Mouse (Mus musculus): ENCODE results near the gene Shq1.

Shq1 gene

DNA sequence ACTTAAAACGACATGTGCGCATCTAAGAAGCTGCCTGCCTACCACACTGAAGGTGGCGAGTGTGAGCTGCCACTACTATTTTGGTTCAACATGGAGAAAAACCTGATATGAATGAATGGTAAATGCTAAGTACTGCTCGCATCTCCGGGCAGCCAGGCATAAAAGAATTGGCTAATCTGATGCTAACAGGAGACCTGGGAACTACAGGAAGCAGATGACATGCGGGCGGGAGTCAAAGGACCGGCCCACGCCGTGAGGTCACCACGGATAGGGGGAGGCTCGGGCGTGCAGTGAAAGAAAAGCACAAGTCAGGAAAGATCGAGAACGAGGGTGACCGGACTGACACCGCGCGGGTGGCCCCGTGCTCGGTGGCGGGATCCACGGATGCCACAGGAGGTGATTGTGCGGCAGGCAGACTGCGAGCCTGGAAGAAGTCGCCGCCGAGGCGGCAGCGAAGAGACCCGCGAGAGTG lies 551 bp downstream of the Shq1 start:
- in situ Hi-C loops (cut with MboI, MseI): loop anchor here in 1 of 2 experiments (5.0 kb wide), 1 partner anchor 207 kb away; no protein-coding TSS in a partner anchor

DNA sequence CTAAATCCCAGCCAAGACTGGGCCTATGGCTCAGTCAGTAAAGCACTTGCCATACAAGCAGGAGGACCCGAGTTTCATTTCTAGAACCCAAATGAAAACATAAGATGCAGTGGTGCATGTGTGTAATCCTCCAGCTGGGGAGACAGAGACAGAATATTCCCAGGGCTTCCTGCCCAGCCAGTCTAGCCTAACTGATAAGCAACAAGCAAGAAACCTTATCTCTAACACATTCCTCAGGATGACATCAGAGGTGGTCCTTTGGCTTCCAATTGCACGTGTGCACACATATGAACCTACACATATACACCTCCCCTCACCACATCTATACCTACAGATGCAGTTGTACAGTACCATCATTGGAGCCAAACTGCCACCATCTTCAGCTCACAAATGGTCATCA lies 2.1 kb downstream of the Shq1 start:
- in situ Hi-C loops (cut with MboI, MseI): no loop called here

DNA sequence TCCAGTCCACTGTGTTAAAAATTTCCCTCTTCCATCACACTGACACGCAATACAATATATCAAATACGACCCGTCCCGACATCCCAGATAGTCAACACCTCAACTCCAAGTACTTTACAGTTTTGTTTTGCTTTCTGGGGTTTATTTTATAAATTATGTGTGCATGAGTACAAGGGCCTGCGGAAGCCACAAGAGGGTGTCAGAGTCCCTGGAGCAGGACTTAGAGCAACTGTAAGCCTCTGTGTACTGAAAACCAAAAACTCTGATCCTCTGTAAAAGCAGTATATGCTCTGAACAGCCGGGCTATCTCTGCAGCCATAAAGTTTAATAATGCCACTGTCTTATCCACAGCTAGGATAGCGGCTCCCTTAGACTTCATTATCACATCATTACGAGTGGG lies 3.3 kb downstream of the Shq1 start:
- in situ Hi-C loops (cut with MboI, MseI): no loop called here

DNA sequence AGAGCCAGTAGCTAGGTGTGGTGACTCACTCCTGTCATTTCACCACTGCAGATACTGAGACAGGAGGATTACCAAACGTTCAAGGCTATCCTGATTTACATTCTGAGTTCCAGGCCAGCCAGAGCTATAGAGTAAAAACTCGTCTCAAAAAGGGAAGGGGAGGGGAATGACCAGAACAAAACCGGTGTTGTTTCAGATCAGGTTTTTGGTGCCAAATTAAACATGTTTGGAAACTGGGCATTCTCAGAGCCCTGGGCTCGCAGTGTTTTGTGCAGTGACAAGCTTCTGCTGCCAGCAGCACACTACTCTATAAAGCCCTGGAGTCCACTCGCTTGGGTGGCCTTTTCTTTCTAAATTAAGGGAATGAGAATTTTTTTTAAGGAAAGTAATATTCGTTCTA lies 8.7 kb downstream of the Shq1 start:
- in situ Hi-C loops (cut with MboI, MseI): no loop called here

DNA sequence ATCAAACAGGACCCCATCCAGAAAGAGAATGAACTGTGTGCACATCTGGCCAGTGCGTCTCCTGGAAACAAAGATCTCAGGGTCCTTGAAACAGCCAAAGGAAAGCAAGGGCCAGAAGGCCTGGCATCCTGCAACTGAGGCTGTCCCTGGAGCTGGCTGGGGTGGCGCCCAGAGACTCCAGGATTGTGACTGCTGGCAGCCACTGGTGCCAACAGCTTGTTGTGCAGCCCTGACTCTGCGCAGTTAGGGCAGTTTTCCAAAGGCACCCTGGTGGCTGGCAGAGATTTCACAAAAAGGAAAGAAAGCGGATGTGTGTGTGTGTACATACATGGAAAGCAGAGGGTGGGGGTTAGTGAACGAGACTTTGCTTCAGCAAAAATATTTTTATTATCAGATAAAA lies 10.6 kb downstream of the Shq1 start:
- in situ Hi-C loops (cut with MboI, MseI): no loop called here

DNA sequence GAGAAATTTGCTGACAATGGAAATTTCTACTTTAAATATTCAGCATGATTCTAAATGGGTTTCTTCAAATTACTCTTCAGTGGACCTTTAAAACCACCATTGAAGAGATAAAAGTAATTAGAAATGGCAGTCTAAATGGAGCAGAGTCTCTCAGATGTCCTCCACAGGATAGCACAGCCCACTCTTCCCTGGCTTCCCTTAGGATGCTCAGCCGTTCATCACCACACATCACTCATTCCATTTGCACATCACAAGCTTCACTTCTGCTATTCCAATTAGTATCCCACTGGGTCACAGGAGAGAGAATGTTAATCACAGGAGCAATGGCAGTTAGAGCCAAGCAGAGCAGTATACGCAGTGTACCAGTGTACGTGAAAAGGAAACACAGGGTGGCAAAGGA lies 18.4 kb downstream of the Shq1 start:
- in situ Hi-C loops (cut with MboI, MseI): no loop called here

DNA sequence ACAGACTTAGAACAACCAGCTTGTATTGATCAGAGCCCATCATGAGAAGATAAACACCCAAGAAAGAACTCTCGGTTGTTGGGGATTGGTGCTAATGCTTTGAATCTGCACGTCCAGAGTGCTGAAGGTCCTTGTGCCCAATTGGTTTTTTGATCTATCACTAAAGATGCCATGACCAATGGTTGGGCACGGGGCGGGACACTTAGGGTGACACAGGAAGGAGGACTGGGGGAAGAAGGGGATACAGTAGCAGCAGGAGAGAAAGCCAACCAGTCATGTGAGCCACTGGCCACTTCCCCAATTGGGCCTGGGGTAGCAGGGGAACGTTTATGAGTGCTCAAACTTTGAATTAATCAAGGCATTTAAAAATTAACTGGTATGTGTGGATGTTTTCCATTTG lies 23.8 kb downstream of the Shq1 start:
- in situ Hi-C loops (cut with MboI, MseI): no loop called here

DNA sequence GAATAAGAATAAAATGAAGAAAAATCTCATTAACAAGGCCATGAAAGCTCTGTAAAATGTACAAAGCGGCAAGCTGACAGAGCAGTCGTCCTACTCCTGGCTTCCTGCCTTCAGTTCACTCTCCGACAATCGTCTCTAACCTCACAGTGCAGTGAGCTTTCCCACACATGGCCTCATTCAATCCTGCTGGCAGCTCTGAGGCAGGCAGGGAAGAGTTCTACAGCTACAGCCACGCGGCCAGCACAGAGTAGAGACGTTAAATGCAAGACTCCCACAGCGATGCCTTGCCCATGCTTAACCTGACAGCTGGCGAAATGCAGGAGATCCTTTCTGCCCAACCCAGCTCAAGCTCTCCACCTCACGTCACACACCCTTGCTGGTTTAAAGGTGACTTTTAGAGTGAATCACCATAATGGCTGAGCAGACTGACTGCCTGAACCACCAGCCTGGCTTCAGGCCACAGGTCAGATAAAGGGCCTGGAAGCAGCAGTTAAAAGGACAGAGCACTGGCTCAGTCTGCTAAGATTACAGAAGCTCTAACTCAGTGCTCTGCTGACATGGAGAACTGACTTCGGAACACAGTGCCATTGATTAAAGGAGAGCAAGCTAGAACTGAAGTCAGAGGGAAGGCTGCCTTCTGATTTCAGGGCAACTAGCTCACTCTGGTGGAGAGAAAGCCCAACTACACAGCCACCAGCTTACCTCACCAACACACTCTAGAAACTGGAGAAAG lies 25.3 kb downstream of the Shq1 start:
- in situ Hi-C loops (cut with MboI, MseI): no loop called here

DNA sequence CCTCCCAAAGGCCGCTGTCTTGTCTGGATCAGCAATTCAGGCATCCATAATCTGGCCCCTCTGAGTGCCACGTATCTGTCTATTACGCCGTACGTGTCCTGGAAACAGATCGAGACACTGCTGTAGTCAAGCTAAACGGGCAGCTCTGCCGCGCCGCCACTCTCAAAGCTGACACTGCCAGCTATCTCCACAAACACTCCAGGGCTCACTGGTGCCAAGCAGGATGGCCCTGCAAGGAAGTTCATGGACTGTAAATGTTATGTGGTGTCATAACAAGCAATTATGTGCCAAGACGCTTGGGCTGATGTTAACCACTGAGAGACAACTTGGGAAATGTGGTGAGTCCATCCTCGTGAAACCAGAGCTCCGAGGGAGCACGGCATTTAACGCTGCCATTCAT lies 26.3 kb downstream of the Shq1 start:
- in situ Hi-C loops (cut with MboI, MseI): no loop called here

DNA sequence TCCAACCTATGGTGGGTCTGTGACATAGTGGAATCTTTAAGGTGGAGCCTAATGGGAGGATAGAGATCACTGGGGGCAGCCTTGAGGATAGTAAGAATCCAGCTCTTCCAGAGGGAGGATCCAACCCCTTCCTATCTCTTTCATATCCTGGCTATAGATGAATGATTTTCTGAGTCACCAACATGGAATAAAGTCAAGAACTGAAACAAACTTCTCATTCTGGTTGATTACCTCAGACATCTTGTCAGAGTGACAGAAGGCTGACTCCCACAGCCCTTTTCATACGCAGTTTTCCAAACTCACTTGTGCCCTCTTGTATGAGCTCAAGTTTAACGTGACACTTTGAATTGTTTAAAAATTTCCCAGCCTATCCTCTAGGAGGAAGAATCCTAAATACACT lies 28.2 kb downstream of the Shq1 start:
- in situ Hi-C loops (cut with MboI, MseI): no loop called here

DNA sequence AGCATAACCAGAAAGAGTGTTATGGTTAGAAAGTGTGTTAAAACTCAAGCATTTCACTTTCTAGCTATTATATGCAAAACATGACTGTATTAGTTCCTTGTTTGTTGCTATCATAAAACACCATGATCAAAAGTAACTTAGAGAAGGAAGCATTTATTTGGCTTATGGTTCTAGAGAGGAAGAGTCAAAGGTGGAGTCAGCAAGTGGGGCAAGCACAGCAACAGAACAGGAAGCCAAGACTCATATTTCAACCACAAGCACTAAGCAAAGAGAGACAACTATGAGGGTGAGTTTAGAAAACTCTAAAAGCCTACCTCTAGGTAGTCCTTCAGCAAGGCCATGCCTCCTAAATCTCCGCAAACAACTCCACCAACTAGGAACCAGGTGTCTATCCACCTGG lies 30.4 kb downstream of the Shq1 start:
- in situ Hi-C loops (cut with MboI, MseI): no loop called here

DNA sequence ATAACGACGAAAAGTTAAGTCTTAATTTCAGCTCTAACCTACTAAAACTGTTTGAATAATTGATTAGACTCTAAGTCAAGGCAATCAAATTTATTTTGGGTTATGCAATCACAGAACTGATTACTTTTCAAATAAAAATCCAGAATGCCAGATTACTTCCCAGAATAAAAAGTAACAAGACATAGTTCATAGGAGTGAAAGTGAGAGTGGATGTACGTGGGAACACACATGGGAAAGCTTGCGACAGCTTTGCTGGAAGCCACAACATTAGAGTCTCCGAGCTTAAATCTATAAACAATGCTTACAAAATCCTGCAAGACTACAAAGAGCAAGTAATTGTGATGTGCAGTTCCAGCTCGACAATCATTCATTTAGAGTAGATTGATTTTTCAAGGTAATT lies 41.9 kb downstream of the Shq1 start:
- in situ Hi-C loops (cut with MboI, MseI): no loop called here

DNA sequence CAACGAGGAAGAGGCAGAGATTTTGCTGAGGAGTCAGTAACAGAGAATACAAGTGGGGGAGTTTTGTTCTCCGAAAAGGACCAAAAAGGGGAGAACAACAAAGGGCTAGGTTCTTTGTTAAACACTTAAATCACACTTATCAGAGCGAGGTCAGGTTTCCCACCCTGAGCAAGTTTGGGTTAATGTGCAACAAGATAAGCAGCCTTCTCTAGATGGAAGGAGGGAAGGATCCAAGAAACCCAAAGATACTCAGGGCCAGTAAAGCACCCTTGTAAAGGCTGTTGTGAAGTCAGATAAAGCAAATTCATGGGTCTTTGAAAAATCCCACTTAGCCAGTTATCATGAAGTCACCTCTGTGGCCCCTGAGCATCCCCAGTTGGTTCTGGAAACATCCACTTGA lies 42.7 kb downstream of the Shq1 start:
- in situ Hi-C loops (cut with MboI, MseI): no loop called here

DNA sequence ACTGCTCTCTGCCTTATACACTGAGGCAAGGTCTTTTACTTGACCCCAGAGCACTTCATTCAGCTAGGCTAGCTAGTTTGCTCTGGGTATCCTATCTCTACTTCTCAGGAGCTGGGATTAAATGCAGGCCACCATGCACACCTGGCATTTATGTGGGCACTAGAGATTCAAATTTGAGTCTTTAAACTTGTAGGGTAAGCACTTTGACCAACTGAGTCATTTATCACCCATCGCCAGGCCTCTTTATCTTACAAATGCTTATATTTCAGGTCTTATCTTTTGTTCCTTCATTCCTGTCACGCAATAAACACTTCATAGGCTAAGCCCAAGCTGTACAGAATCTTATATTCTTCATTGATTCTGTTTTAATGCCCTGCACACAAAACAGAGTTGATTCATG lies 47.0 kb downstream of the Shq1 start:
- in situ Hi-C loops (cut with MboI, MseI): no loop called here

DNA sequence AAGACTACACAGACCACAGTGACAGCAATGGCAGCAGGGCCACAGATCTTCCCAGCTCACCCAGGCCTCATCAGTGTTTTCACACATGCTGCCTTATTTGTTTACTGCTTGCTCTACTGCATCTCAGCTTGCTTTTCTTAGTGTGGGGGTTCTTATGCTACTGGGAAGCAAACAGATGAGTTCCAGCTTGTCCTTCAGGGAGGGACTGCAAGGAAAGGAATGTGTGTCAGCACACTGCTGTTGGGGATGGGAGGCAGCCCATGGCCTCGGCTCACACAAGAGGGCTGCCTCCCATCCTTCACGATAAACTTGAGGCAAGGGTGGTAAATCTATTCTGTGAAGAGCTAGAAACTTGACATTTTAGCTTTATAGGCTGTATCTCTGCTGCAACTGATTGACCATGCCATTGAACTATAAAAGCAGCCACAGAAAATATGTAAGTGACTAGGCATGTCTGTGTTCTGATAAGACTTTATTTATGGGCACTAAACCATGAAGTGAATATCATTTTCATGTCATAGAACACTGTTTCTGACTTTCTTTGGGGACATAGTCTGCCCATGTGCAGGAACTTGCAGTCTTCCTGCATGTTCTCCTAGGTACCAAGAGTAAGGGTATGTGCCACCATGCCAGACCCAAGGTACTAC lies 48.0 kb downstream of the Shq1 start:
- in situ Hi-C loops (cut with MboI, MseI): no loop called here

DNA sequence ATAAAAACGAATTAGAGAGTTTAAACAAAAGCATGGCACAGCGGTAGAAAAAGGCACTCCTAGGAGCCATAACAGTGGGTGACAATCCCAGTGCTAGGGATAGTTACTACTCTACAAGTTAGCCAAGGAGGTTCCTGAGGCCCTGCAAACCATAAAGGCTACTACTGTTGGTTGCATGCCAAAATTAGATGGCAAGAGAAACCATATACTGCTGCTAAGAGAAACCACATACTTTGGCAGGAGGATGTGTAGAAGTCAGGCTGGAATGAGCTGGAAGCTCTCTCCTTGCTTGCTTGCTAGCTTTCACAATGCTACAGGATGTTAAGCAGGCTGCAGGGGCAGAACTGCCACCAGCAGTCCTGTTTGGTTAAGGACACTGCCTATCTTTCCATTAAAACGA lies 50.5 kb downstream of the Shq1 start:
- in situ Hi-C loops (cut with MboI, MseI): no loop called here

DNA sequence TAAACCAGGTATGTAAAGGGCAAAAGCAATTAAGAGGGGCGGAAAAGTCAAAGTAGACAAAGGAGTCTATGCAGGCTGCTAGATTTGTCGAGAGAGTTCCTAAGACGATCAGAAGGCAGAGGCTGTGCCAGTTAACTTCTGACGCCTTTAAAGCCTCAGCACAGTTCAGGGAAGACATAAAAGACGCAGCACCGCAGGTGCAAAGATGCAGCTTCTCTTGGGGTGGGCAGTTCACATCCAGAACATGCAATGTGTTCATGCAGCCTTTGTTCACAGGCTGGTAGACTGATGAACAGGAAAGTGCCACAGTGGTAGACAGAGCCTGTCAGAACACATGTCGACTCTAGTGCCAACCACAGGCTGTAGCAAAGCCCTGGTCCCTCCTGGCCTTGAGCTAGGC lies 51.6 kb downstream of the Shq1 start:
- in situ Hi-C loops (cut with MboI, MseI): no loop called here

DNA sequence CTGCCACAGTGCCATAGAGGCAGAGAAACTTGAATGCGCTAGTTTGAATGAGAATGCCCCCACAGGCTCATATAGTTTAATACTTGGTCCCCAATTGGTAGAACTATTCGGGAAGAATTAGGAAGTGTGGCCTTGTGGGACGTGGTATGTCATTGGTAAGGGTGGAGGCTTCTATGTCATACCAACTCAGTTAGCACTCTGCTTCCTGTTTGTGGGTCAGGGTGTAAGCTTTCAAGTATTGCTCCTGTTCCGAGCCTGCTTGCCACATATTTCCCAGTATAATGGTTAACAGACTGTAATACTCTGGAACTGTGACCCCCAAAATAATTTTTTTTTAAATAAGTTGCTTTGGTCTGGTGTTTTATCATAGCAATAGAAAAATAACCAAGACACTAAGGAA lies 54.8 kb downstream of the Shq1 start:
- in situ Hi-C loops (cut with MboI, MseI): no loop called here

DNA sequence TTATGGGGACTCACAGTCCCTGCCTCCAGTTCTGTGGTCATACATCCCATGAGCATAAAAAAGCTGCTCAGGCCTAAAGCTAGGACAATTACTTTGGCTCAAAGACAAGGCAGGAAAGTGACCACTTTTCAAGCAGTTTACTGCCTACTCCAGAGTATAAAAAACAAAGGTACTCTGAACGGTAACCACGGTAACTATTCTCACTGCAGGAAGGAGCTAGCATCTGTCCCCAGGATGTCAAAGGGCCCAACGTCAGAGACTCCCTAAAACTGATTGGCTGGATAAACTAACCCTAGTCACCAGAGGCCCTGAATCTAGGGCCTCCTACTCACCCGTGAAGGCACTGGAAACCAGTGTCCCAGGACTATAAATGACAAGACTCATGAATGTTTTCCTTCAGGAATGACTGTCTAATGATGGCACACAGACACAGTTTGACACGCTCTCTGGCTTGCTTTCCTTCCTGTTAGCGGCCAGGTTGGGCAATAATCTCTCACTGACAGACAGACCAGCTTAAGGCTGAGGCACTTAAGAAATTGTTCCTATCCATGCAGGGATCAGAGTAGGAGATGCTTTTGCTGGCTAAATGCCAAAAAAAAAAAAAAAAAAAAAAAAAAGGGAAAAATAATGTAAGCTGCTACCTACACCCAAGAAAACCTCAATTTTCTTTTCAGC lies 57.2 kb downstream of the Shq1 start:
- in situ Hi-C loops (cut with MboI, MseI): no loop called here

DNA sequence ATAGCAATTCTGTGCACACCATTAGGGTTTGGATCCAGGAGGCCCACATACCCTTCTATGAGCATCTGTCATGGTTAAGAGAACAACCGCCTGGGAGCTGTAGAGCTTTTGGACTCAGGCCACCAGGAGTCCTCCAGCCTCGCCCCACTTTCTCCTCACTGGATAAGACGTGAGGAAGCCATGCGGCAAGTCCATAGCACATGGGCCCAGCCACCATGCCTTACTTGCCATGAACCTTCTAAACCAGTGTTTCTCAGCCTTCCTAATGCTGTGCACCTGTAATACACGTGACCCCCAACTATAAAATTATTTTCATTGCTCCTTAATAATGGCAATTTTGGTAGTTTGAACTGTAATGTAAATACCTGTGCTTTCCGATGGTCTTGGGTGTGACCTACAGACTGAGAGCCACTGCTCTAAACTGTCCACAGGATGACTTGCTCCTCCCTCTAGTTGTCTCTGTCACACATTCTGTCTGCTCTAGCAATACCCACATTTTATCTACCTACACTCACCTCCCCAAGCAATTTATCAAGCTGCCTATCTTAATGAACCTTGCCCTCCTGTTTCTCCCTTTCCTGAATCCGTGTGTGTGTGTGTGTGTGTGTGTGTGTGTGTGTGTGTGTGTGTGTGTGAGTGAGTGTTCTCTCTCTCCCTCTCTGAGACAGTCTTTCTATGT lies 59.9 kb downstream of the Shq1 start:
- in situ Hi-C loops (cut with MboI, MseI): no loop called here

DNA sequence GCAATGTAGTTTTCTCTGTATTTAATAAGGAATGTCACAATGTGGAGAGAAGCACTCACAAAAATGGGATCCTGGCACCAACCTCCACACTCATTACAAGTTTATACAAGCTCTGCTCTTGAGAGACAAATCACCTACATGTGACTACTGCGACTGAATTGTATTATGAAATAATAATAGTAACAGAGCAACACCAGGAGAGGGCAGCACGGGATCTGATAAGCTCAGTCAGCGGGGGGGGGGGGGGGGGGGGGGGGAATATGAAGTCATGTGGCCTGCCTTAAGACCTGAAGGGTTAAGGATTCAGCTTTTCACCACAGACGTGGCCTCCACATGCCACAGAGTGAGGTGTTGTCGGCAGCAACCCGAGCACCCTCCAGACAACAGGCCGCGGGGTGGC lies 60.8 kb downstream of the Shq1 start:
- in situ Hi-C loops (cut with MboI, MseI): no loop called here

DNA sequence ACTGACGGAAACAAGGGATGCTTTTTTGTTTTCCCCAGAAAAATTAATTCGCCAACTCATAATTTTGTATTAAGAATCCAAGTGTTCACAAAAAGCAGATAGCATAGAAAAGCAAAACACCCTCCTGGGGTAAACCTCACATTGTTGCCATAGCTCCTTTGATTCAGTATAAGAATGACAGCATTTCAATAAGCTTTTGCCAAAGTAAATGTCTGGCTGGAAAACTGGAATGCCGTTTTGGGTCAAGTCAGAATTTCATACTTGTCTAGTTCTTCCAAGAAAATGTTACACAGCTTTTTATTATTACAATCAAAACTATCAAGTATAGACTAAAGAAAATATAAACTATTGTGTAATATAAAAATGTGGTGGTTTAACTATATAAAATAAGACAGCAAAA lies 61.7 kb downstream of the Shq1 start:
- in situ Hi-C loops (cut with MboI, MseI): no loop called here

All from T-helper 17 cell (primary cell).